Mouse (Mus musculus) c-Kit-positive CD71-positive TER-119-positive erythroid progenitor cells, embryonic 14.5 days (primary cell): ENCODE measurements around the gene Tmem56.

Experiments
- DNase-seq: peaks from one replicate; pipeline ENCODE4 v3.0.0-alpha.2; 2013; ENCODE audit warnings: low spot score

The Tmem56 gene

GRCm38 (mm10) chr3:121169092-121169942, 113.6 kb downstream of the Tmem56 start:
- peak; percentile 54 for DNase-seq

- DNase-seq: no peak
These were observed 114.3 kb downstream of the Tmem56 start for GRCm38 (mm10) chr3:121168581-121168980.

GRCm38 (mm10) chr3:121163271-121163819, 119.6 kb downstream of the Tmem56 start:
- peak; percentile 59 for DNase-seq

- DNase-seq: no peak
These were observed 121.2 kb downstream of the Tmem56 start for GRCm38 (mm10) chr3:121161661-121162060.

GRCm38 (mm10) chr3:121160424-121160823, 122.5 kb downstream of the Tmem56 start:
- DNase-seq: no peak

GRCm38 (mm10) chr3:121159566-121159965, 123.3 kb downstream of the Tmem56 start:
- DNase-seq: no peak

- DNase-seq: no peak
These were observed 124.0 kb downstream of the Tmem56 start for GRCm38 (mm10) chr3:121158901-121159351.

GRCm38 (mm10) chr3:121157546-121158330, 125.2 kb downstream of the Tmem56 start:
- DNase-seq: no peak

- no peak for DNase-seq
These were observed 126.3 kb downstream of the Tmem56 start for GRCm38 (mm10) chr3:121156451-121157186.

- no peak for DNase-seq
These were observed 126.9 kb downstream of the Tmem56 start for GRCm38 (mm10) chr3:121156043-121156442.
